Comparison of ENCODE assay signal across 8 mouse cellular contexts in the genomic region with DNA sequence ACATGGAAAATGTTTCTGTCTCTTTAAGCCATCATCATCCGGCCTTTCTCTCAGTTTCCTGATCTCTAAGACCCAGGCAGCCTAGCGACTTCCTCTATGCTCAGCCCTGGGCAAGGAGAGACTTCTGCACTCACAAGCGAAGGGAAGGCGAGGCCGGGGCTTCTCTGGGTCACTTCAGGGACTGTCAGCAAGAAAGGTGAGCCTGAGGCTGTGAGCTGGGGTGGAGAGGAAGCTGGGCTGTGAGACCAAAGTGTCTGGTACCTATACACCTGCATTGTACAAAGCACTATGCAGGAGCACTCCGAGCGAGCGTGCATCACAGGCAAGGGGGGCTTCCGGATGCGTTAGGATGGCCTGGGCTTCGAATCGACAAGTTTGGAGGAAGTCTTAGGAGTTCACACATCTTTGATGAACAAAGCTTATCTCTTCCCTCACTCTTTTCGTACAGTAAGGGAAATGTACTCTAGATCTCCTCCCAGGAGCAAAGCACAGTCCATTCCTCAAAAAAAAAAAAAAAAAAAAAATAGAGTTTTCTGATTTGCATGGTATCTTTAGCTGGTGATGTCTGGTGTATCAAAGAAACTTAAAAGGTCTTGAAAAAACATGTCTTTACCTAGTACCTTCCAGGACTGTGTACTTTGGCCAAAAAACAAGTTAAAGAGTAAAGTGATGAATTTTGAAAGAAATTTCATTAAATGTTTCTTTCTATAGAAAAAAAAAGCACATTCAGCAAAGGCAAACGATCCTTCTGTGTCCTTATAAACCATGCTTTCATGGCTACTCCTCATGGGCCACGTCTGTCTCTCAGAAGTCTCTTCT. TPM values are rescaled to one million over a fixed set of nuclear protein-coding genes. Genes with fewer than 3 reads are reported as not detected.
A peak's percentile ranks its signal among the peaks of the same experiment; 100 is the strongest.
DNase-seq lines count a peak whose midpoint lies in the region; ATAC-seq and TF ChIP-seq lines count a peak whose summit lies in the region.

A gene (plus strand): TSS at position 94 of the 819 bp plus-strand sequence.

- 0 out of 2 replicates have a peak within 1 kb of the TSS, but pooled peaks have one; percentile 23 for H3K27ac ChIP-seq in hindbrain, embryonic 10.5 days
- H3K27ac ChIP-seq in hindbrain, embryonic 12.5 days = no peak within 1 kb of the TSS
- peak within 1 kb of the TSS; percentile 81 for H3K27ac ChIP-seq in heart, postnatal 0 days (ENCODE audit: low read depth)
- no peak within 1 kb of the TSS for H3K27ac ChIP-seq in liver, embryonic 12.5 days
- H3K27ac ChIP-seq in midbrain, postnatal 0 days (ENCODE audit: low read depth, low read length) = no peak within 1 kb of the TSS

- TF ChIP-seq EP300 in heart, postnatal 0 days (IDR thresholded peaks at IDR 0.05; ENCODE audit: low read depth) = no peak

- peaks cover 23% of the 10 kb centered on the region for H3K4me1 ChIP-seq in hindbrain, embryonic 10.5 days (replicated peaks)
- H3K4me1 ChIP-seq in hindbrain, embryonic 12.5 days = peaks cover 13% of the 10 kb centered on the region
- H3K4me1 ChIP-seq in heart, postnatal 0 days (ENCODE audit: control insufficient read depth, insufficient read depth) = peaks cover 10% of the 10 kb centered on the region; the same call in 1 of the 2 replicates
- peaks cover 26% of the 10 kb centered on the region for H3K4me1 ChIP-seq in liver, embryonic 12.5 days
- no peaks in the 10 kb centered on the region for H3K4me1 ChIP-seq in midbrain, postnatal 0 days (ENCODE audit: insufficient read depth, low read length)

- no peaks in the 10 kb centered on the region for H3K9me3 ChIP-seq in hindbrain, embryonic 10.5 days
- H3K9me3 ChIP-seq in hindbrain, embryonic 12.5 days (replicated peaks) = no peaks in the 10 kb centered on the region
- H3K9me3 ChIP-seq in heart, postnatal 0 days (replicated peaks; ENCODE audit: control insufficient read depth, low read length) = no peaks in the 10 kb centered on the region
- no peaks in the 10 kb centered on the region for H3K9me3 ChIP-seq in liver, embryonic 12.5 days (replicated peaks)
- H3K9me3 ChIP-seq in midbrain, postnatal 0 days (ENCODE audit: low read length) = no peaks in the 10 kb centered on the region

- H3K4me2 ChIP-seq in hindbrain, embryonic 12.5 days (replicated peaks) = no peak within 1 kb of the TSS
- H3K4me2 ChIP-seq in heart, postnatal 0 days (ENCODE audit: low read depth, low read length) = peak within 1 kb of the TSS; percentile 54
- peak within 1 kb of the TSS; percentile 33 for H3K4me2 ChIP-seq in liver, embryonic 12.5 days
- no peak within 1 kb of the TSS for H3K4me2 ChIP-seq in midbrain, postnatal 0 days (ENCODE audit: low read depth, low read length, poor library complexity, severe bottlenecking)

- WGBS in hindbrain, embryonic 10.5 days = 82% methylated on average over 15 of the region's 15 CpGs
- WGBS in hindbrain, embryonic 12.5 days = 83% methylated on average over 15 of the region's 15 CpGs
- WGBS in heart, postnatal 0 days = 48% methylated on average over 15 of the region's 15 CpGs
- 18% methylated on average over 15 of the region's 15 CpGs for WGBS in liver, embryonic 12.5 days (ENCODE audit: insufficient replicate concordance)
- WGBS in midbrain, postnatal 0 days = 83% methylated on average over 15 of the region's 15 CpGs

- no peaks in the 10 kb centered on the region for H3K36me3 ChIP-seq in hindbrain, embryonic 10.5 days
- H3K36me3 ChIP-seq in hindbrain, embryonic 12.5 days = no peaks in the 10 kb centered on the region
- H3K36me3 ChIP-seq in heart, postnatal 0 days (replicated peaks; ENCODE audit: control insufficient read depth, insufficient read depth, low read length) = no peaks in the 10 kb centered on the region
- H3K36me3 ChIP-seq in liver, embryonic 12.5 days = 0 out of 2 replicates have a peak, but pooled peaks cover 9% of the 10 kb centered on the region
- no peaks in the 10 kb centered on the region for H3K36me3 ChIP-seq in midbrain, postnatal 0 days (ENCODE audit: insufficient read depth, low read length)

- H3K27me3 ChIP-seq in hindbrain, embryonic 10.5 days (ENCODE audit: insufficient read depth, poor library complexity, severe bottlenecking) = peaks cover 40% of the 10 kb centered on the region
- H3K27me3 ChIP-seq in hindbrain, embryonic 12.5 days = peaks cover 37% of the 10 kb centered on the region
- H3K27me3 ChIP-seq in heart, postnatal 0 days (ENCODE audit: control insufficient read depth, insufficient read depth, low read length) = peaks cover 30% of the 10 kb centered on the region
- peaks cover 7% of the 10 kb centered on the region; the same call in 1 of the 2 replicates for H3K27me3 ChIP-seq in liver, embryonic 12.5 days (replicated peaks)
- H3K27me3 ChIP-seq in midbrain, postnatal 0 days (ENCODE audit: insufficient read depth, low read length) = no peaks in the 10 kb centered on the region

- no peak within 1 kb of the TSS for H3K4me3 ChIP-seq in hindbrain, embryonic 10.5 days
- H3K4me3 ChIP-seq in hindbrain, embryonic 12.5 days = no peak within 1 kb of the TSS
- H3K4me3 ChIP-seq in heart, postnatal 0 days (ENCODE audit: low read depth, low read length) = peak within 1 kb of the TSS; percentile 42
- peak within 1 kb of the TSS; percentile 45 for H3K4me3 ChIP-seq in liver, embryonic 12.5 days
- no peak within 1 kb of the TSS for H3K4me3 ChIP-seq in midbrain, postnatal 0 days (ENCODE audit: low read depth, low read length)

- ATAC-seq in hindbrain, embryonic 12.5 days (ENCODE audit: low FRiP score) = no peak
- ATAC-seq in heart, postnatal 0 days (ENCODE audit: insufficient read depth, low read depth) = no peak
- ATAC-seq in liver, embryonic 12.5 days = no peak
- ATAC-seq in midbrain, postnatal 0 days (ENCODE audit: low FRiP score) = no peak

- no peak for DNase-seq in hindbrain, embryonic 10.5 days (ENCODE audit: low spot score)
- peak; percentile 13 for DNase-seq in heart, postnatal 0 days (ENCODE audit: low spot score)
- DNase-seq in spleen, adult 18-20 months = peak; percentile 76
- DNase-seq in frontal cortex, postnatal 14 days (ENCODE audit: low spot score in 2 of 2) = no peak
- DNase-seq in urinary bladder, adult 18-20 months (ENCODE audit: low spot score in 2 of 2) = no peak
- DNase-seq in midbrain, postnatal 0 days (ENCODE audit: low spot score) = no peak

- H3K9ac ChIP-seq in hindbrain, embryonic 12.5 days = no peak within 1 kb of the TSS
- peak within 1 kb of the TSS; percentile 40; the same call in 1 of the 2 replicates for H3K9ac ChIP-seq in heart, postnatal 0 days (replicated peaks; ENCODE audit: low read depth, low read length)
- no peak within 1 kb of the TSS for H3K9ac ChIP-seq in liver, embryonic 12.5 days
- H3K9ac ChIP-seq in midbrain, postnatal 0 days (replicated peaks; ENCODE audit: low read length, poor library complexity, severe bottlenecking) = no peak within 1 kb of the TSS

- no peak for TF ChIP-seq CTCF in heart, postnatal 0 days (IDR thresholded peaks at IDR 0.05; ENCODE audit: low read depth)
- no peak for TF ChIP-seq CTCF in midbrain, postnatal 0 days (IDR thresholded peaks at IDR 0.05)

RNA-seq across cellular contexts. Expression of the gene that starts here (rescaled TPM):
- 5.0 and 5.9 TPM in 2 replicates for polyA plus RNA-seq in hindbrain, embryonic 10.5 days (2016; fragmentation: Nextera tagmentation; extraction: Ambion mirVana)
- polyA plus RNA-seq in hindbrain, embryonic 12.5 days (2016; fragmentation: Nextera tagmentation; extraction: Ambion mirVana) = 5.4 and 6.7 TPM in 2 replicates
- 14.5 and 19.7 TPM in 2 replicates for total RNA-seq in heart, postnatal 0 days (2014; rRNA removed; ENCODE audit: low replicate concordance)
- polyA plus RNA-seq in heart, postnatal 0 days (2015; fragmentation: Nextera tagmentation; extraction: Ambion mirVana) = 22.7 and 23.1 TPM in 2 replicates
- polyA plus RNA-seq in liver, embryonic 12.5 days (2016; fragmentation: Nextera tagmentation; extraction: Ambion mirVana) = 10.9 and 11.9 TPM in 2 replicates
- 1.6 and 2.1 TPM in 2 replicates for total RNA-seq in midbrain, postnatal 0 days (2014; rRNA removed)
- 2.9 and 4.0 TPM in 2 replicates for polyA plus RNA-seq in midbrain, postnatal 0 days (2015; fragmentation: Nextera tagmentation; extraction: Ambion mirVana)

Comparison
In these comparisons a context has a peak if more than half of its experiments do, and no peak if none do; other contexts are left out.
1. H3K27ac ChIP-seq: peak in hindbrain, embryonic 10.5 days (single experiment) and heart, postnatal 0 days (single experiment); none in hindbrain, embryonic 12.5 days (single experiment), liver, embryonic 12.5 days (single experiment) and midbrain, postnatal 0 days (single experiment).
2. DNase-seq: peak in heart, postnatal 0 days (single experiment) and spleen, adult 18-20 months (2 of 2); none in hindbrain, embryonic 10.5 days (single experiment), frontal cortex, postnatal 14 days (0 of 2), urinary bladder, adult 18-20 months (0 of 2) and midbrain, postnatal 0 days (single experiment).
3. H3K4me3 ChIP-seq: peak in heart, postnatal 0 days (single experiment) and liver, embryonic 12.5 days (single experiment); none in hindbrain, embryonic 10.5 days (single experiment), hindbrain, embryonic 12.5 days (single experiment) and midbrain, postnatal 0 days (single experiment).
4. H3K4me2 ChIP-seq: peak in heart, postnatal 0 days (single experiment) and liver, embryonic 12.5 days (single experiment); none in hindbrain, embryonic 12.5 days (single experiment) and midbrain, postnatal 0 days (single experiment).